Mouse (Mus musculus) G1E (cell line): ENCODE measurements around the gene Egfr. TPM values are rescaled to one million over a fixed set of nuclear protein-coding genes. Genes with fewer than 3 reads are reported as not detected.

Experiments
- ATAC-seq: 2 replicates; pipeline ENCODE4 v1.8.0; 2016; ENCODE audit warnings: mild to moderate bottlenecking; ENCODE audit not compliant: insufficient number of reproducible peaks, poor library complexity, low FRiP score, severe bottlenecking; ENCODE audit errors: extremely low read depth
- DNase-seq: peaks from one replicate; pipeline ENCODE4 v3.0.0; 2012; ENCODE audit warnings: low spot score
- H3K27me3 ChIP-seq: 2 replicates; pipeline ENCODE4 v1.6.1; 2012; ENCODE audit warnings: mild to moderate bottlenecking, low read length, inconsistent platforms; ENCODE audit not compliant: insufficient read depth
- H3K36me3 ChIP-seq: replicated peaks from 2 replicates; pipeline ENCODE3; 2012; ENCODE audit warnings: mild to moderate bottlenecking, inconsistent platforms
- H3K4me1 ChIP-seq: 2 replicates; pipeline ENCODE4 v1.6.1; 2012; ENCODE audit warnings: low read depth, low read length, inconsistent platforms, mixed read lengths; ENCODE audit not compliant: insufficient read depth
- H3K4me3 ChIP-seq: 2 replicates; pipeline ENCODE4 v1.5.1; 2012; ENCODE audit warnings: low read depth, mild to moderate bottlenecking, inconsistent platforms, low read length, moderate library complexity, mixed read lengths
- H3K9me3 ChIP-seq: replicated peaks from 2 replicates; pipeline ENCODE4 v1.6.1; 2012; ENCODE audit warnings: inconsistent platforms
- CTCF ChIP-seq: IDR thresholded peaks from 2 replicates; pipeline ENCODE4 v1.5.1; 2012; ENCODE audit warnings: low read depth, low read length, inconsistent platforms, mixed read lengths
- GATA1 ChIP-seq: IDR thresholded peaks from 2 replicates; pipeline ENCODE4 v1.6.1; 2012; ENCODE audit warnings: borderline replicate concordance, low read length, inconsistent platforms, mixed read lengths
- GATA2 ChIP-seq: IDR thresholded peaks from 2 replicates; pipeline ENCODE4 v1.6.1; 2012; ENCODE audit warnings: low read depth, low read length, inconsistent platforms, borderline replicate concordance
- POLR2AphosphoS5 ChIP-seq: IDR thresholded peaks from 2 replicates; pipeline ENCODE4 v1.6.1; 2012; ENCODE audit warnings: low read depth, low read length, inconsistent platforms; ENCODE audit not compliant: insufficient replicate concordance
- TAL1 ChIP-seq: conservative IDR thresholded peaks from 2 replicates; pipeline ENCODE4 v1.6.1; 2012; ENCODE audit warnings: low read depth, low read length, inconsistent platforms, mixed read lengths
- polyA plus RNA-seq: library from polyadenylated mRNA; stranded (reverse); fragments of >175 nt; gene quantifications from 2 replicates; pipeline ENCODE4 v1.2.3, GENCODE M21; 2012
- total RNA-seq, 2 experiments: library from RNA; stranded (forward) in 1 of 2; stranded (reverse) in 1 of 2; fragments of 200-1000 nt in 1 of 2; fragments of >200 nt in 1 of 2; fragmentation: Nextera tagmentation in 1 of 2; gene quantifications; 2 replicates each; pipeline ENCODE4 v1.2.3; 2014 to 2017

Gene Egfr
- total and polyA plus RNA-seq, 3 experiments: 0.05 TPM; not detected in 2

- Histone ChIP-seq H3K9me3 (no peaks in the 10 kb centered on the region), H3K4me1 (no peaks in the 10 kb centered on the region), H3K36me3 (no peaks in the 10 kb centered on the region), H3K4me3 (no peak overlapping the region), H3K27me3 (no peaks in the 10 kb centered on the region; the same call in 1 of the 2 replicates)
- TF ChIP-seq POLR2AphosphoS5 (no peak), GATA2 (no peak), CTCF (no peak), GATA1 (no peak), TAL1 (no peak)
- no peak for DNase-seq
- no peak for ATAC-seq
Measured at GRCm38 (mm10) chr11:16915850-16916249, 163.8 kb downstream of the Egfr start.

GRCm38 (mm10) chr11:16917512-16917911, 165.5 kb downstream of the Egfr start:
- Histone ChIP-seq H3K4me1 (no peaks in the 10 kb centered on the region), H3K36me3 (no peaks in the 10 kb centered on the region), H3K27me3 (no peaks in the 10 kb centered on the region; the same call in 1 of the 2 replicates), H3K9me3 (no peaks in the 10 kb centered on the region), H3K4me3 (no peak overlapping the region)
- TF ChIP-seq POLR2AphosphoS5 (no peak), CTCF (no peak), GATA2 (no peak), TAL1 (no peak), GATA1 (no peak)
- no peak for DNase-seq
- no peak for ATAC-seq

- Histone ChIP-seq H3K9me3 (no peaks in the 10 kb centered on the region), H3K4me3 (no peak overlapping the region), H3K4me1 (no peaks in the 10 kb centered on the region), H3K27me3 (peaks cover 19% of the 10 kb centered on the region), H3K36me3 (no peaks in the 10 kb centered on the region)
- no peak for TF ChIP-seq GATA2
- no peak for TF ChIP-seq POLR2AphosphoS5
- no peak for TF ChIP-seq GATA1
- no peak for TF ChIP-seq TAL1
- TF ChIP-seq CTCF: no peak
- no peak for DNase-seq
- ATAC-seq: no peak
Measured at GRCm38 (mm10) chr11:16932159-16932558, 180.2 kb downstream of the Egfr start.

- H3K27me3 ChIP-seq: peaks cover 15% of the 10 kb centered on the region
- no peak for ATAC-seq
- DNase-seq: no peak
- no peaks in the 10 kb centered on the region for H3K4me1 ChIP-seq
- TF ChIP-seq POLR2AphosphoS5 (no peak), TAL1 (no peak), GATA1 (no peak), GATA2 (no peak), CTCF (no peak)
- H3K9me3 ChIP-seq: no peaks in the 10 kb centered on the region
- H3K36me3 ChIP-seq: no peaks in the 10 kb centered on the region
- no peak overlapping the region for H3K4me3 ChIP-seq
Measured at GRCm38 (mm10) chr11:16935577-16936236, 183.7 kb downstream of the Egfr start.

GRCm38 (mm10) chr11:16941103-16941793, 189.2 kb downstream of the Egfr start:
- ATAC-seq (no peak), DNase-seq (no peak)
- TF ChIP-seq POLR2AphosphoS5 (no peak), GATA2 (no peak), TAL1 (no peak), GATA1 (no peak), CTCF (no peak)
- Histone ChIP-seq H3K4me1 (peaks cover 2% of the 10 kb centered on the region; the same call in 1 of the 2 replicates), H3K4me3 (no peak overlapping the region), H3K9me3 (no peaks in the 10 kb centered on the region), H3K36me3 (no peaks in the 10 kb centered on the region), H3K27me3 (peaks cover 7% of the 10 kb centered on the region; the same call in 1 of the 2 replicates)

GRCm38 (mm10) chr11:16941973-16942452, 190.0 kb downstream of the Egfr start:
- no peak for ATAC-seq
- peaks cover 5% of the 10 kb centered on the region; the same call in 1 of the 2 replicates for H3K27me3 ChIP-seq
- H3K36me3 ChIP-seq: no peaks in the 10 kb centered on the region
- H3K4me3 ChIP-seq: no peak overlapping the region
- DNase-seq: no peak
- peaks cover 2% of the 10 kb centered on the region; the same call in 1 of the 2 replicates for H3K4me1 ChIP-seq
- H3K9me3 ChIP-seq: no peaks in the 10 kb centered on the region
- TF ChIP-seq POLR2AphosphoS5 (no peak), GATA1 (no peak)
